Mouse (Mus musculus): ENCODE measurements around the gene Cited2.

DNA sequence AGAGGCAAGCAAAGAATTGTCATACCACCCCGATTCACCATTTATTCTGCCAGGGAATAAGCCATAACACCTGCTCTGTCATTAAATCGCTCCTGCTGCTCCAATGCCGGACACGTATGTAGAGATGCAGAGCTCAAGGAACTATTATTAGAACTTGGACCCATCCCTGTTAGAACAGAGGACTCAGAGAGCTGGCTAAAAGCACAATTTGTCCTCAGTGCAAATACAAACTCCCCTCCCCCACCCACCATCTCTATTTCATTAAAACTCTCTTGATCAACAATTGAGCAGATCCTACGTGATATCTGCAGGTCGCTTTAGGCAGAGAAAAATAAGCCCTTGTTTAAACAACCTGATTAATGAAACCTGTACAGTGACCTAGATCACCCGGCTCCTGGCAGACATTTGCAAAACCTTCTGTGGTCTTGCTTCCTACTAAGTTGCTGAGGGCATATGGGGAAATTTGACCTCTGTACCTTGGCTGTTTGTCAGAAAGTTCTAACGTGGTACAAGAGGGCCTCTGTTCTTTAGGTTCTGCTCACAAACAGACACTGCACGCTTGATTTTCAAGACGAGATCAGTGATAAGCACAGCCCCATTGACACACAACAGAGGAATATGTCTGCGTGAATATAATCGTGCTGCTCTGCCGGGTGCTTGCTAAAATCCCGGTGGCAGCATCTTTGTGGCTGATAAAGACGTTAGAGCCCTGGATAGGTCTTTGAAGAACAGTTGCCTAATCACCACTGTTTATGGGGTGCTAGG is 4.3 kb downstream of the Cited2 start:
- TF ChIP-seq CTCF (IDR thresholded peaks at IDR 0.05; ENCODE audit: insufficient read depth, low read length) = no peak
- TF ChIP-seq POLR2A (IDR thresholded peaks at IDR 0.05; ENCODE audit: borderline replicate concordance, extremely low read depth, low read depth, low read length) = no peak

All from lung, adult 2 months (tissue).